Mouse (Mus musculus): ENCODE data around the gene Kirrel. TPM values are rescaled to one million over a fixed set of nuclear protein-coding genes. Genes with fewer than 3 reads are reported as not detected.

Gene Kirrel
- polyA plus RNA-seq, 1 experiment from 2014 or later: 11.7 TPM

DNA sequence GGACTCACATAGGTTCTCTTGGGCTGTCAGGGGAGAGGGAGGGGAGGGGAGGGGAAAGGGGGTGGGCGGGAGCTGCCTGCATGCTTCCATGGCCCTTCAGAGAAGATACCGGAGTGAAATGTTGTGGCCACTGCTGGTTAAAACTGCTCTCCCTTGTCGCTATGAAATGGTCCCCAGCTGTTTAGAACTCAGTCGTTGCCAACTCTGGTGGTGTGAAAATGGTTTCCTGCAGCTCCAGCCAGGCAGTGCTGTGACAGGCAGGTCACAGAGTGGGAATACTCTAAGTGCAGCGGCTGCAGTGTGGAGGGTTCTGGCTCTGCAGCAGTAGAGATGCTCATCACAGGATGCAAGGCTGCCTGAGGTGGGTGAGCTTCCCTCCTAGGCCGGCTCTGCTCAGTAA is 22.1 kb upstream of the Kirrel start:
- Histone ChIP-seq H3K9ac (ENCODE audit: low read depth, low read length) (no peak overlapping the region), H3K9me3 (replicated peaks; ENCODE audit: low read length) (no peaks in the 10 kb centered on the region), H3K27me3 (ENCODE audit: insufficient read depth, low read length) (no peaks in the 10 kb centered on the region), H3K4me2 (ENCODE audit: low read length) (no peak overlapping the region), H3K4me1 (replicated peaks; ENCODE audit: insufficient read depth, low read length) (no peaks in the 10 kb centered on the region), H3K4me3 (replicated peaks; ENCODE audit: low read depth, low read length) (no peak overlapping the region), H3K27ac (no peak overlapping the region), H3K36me3 (ENCODE audit: insufficient read depth, low read length) (no peaks in the 10 kb centered on the region)
- 21% methylated on average over 6 of the region's 6 CpGs for whole genome bisulfite sequencing
- peak; percentile 70 for DNase-seq (ENCODE audit: low spot score)
- ATAC-seq (replicated peaks; ENCODE audit: low FRiP score, low read depth): no peak
- no peak for TF ChIP-seq CTCF (IDR thresholded peaks at IDR 0.05; ENCODE audit: low read depth)

DNA sequence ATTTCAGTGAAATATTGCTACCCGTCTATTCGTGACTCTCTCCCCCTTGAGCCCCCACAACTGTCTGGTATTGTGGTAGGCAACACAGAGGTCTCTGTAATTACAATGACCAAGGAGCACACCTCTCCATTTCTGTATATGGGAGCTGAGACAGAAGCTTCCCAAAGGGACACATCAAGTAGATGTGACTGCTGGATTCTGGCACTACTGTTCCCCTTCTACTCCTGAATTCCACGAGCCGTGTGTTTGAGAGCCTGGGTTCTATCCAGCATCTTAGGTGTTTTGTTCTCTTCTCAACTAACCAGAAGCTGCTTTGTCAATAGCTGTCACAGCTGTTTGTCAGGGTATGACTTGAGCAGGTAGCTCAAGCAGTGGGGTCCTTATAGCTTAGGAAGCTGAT is 20.5 kb upstream of the Kirrel start:
- H3K36me3 ChIP-seq (ENCODE audit: insufficient read depth, low read length): no peaks in the 10 kb centered on the region
- TF ChIP-seq CTCF (IDR thresholded peaks at IDR 0.05; ENCODE audit: low read depth): no peak
- 83% methylated on average over 4 of the region's 4 CpGs for whole genome bisulfite sequencing
- H3K27me3 ChIP-seq (ENCODE audit: insufficient read depth, low read length): no peaks in the 10 kb centered on the region
- H3K9me3 ChIP-seq (replicated peaks; ENCODE audit: low read length): no peaks in the 10 kb centered on the region
- no peak overlapping the region for H3K27ac ChIP-seq
- no peak overlapping the region for H3K9ac ChIP-seq (ENCODE audit: low read depth, low read length)
- no peak overlapping the region for H3K4me3 ChIP-seq (replicated peaks; ENCODE audit: low read depth, low read length)
- no peaks in the 10 kb centered on the region for H3K4me1 ChIP-seq (replicated peaks; ENCODE audit: insufficient read depth, low read length)
- no peak overlapping the region for H3K4me2 ChIP-seq (ENCODE audit: low read length)
- ATAC-seq (replicated peaks; ENCODE audit: low FRiP score, low read depth): no peak
- no peak for DNase-seq (ENCODE audit: low spot score)

DNA sequence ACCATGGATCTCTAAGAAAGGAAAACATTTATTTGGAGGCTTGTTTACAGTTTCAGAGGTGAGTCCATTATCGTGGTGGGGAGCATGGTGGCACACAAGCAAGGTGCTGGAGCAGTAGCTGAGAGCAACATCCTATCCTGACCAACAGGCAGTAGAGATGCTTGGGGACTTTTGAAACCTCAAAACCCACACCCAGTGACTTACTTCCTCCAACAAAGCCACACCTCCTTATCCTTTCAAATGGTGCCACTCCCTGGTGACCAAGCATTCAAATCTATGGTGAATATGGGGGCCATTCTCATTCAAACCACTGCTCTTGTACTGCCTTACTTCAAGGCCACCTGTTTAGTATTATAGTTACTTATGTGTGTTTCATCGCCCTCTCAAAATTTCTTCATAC is 20.0 kb upstream of the Kirrel start:
- 95% methylated on average over 2 of the region's 2 CpGs for WGBS
- DNase-seq (ENCODE audit: low spot score): no peak
- no peaks in the 10 kb centered on the region for H3K4me1 ChIP-seq (replicated peaks; ENCODE audit: insufficient read depth, low read length)
- H3K4me2 ChIP-seq (ENCODE audit: low read length): no peak overlapping the region
- H3K4me3 ChIP-seq (replicated peaks; ENCODE audit: low read depth, low read length): no peak overlapping the region
- H3K36me3 ChIP-seq (ENCODE audit: insufficient read depth, low read length): no peaks in the 10 kb centered on the region
- H3K9ac ChIP-seq (ENCODE audit: low read depth, low read length): no peak overlapping the region
- no peaks in the 10 kb centered on the region for H3K9me3 ChIP-seq (replicated peaks; ENCODE audit: low read length)
- H3K27me3 ChIP-seq (ENCODE audit: insufficient read depth, low read length): no peaks in the 10 kb centered on the region
- TF ChIP-seq CTCF (IDR thresholded peaks at IDR 0.05; ENCODE audit: low read depth): no peak
- no peak overlapping the region for H3K27ac ChIP-seq
- ATAC-seq (replicated peaks; ENCODE audit: low FRiP score, low read depth): no peak

DNA sequence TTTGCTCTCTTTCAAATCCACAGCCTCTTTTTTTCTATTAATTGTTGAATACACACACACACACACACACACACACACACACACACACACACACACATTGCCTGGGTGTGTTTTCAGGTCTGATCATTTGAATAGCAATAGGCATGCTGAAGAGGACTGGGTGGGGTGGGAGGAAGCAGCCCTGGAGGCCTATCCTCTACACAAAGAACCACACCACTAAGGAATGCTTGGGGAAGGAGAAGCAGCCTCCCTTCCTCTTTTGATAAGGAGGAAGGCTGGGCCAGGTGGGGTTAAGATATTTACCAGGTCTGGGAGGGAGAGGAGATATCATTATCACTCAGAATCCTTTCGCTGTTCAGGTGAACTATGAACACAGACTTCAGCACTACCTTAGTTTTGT is 19.2 kb upstream of the Kirrel start:
- Histone ChIP-seq H3K27me3 (ENCODE audit: insufficient read depth, low read length) (no peaks in the 10 kb centered on the region), H3K9me3 (replicated peaks; ENCODE audit: low read length) (no peaks in the 10 kb centered on the region), H3K4me3 (replicated peaks; ENCODE audit: low read depth, low read length) (no peak overlapping the region), H3K9ac (ENCODE audit: low read depth, low read length) (no peak overlapping the region), H3K4me1 (replicated peaks; ENCODE audit: insufficient read depth, low read length) (no peaks in the 10 kb centered on the region), H3K36me3 (ENCODE audit: insufficient read depth, low read length) (no peaks in the 10 kb centered on the region), H3K4me2 (ENCODE audit: low read length) (no peak overlapping the region), H3K27ac (no peak overlapping the region)
- TF ChIP-seq CTCF (IDR thresholded peaks at IDR 0.05; ENCODE audit: low read depth): no peak
- ATAC-seq (replicated peaks; ENCODE audit: low FRiP score, low read depth) (no peak), DNase-seq (ENCODE audit: low spot score) (no peak)
- 69% methylated on average over 1 of the region's 1 CpGs for WGBS

DNA sequence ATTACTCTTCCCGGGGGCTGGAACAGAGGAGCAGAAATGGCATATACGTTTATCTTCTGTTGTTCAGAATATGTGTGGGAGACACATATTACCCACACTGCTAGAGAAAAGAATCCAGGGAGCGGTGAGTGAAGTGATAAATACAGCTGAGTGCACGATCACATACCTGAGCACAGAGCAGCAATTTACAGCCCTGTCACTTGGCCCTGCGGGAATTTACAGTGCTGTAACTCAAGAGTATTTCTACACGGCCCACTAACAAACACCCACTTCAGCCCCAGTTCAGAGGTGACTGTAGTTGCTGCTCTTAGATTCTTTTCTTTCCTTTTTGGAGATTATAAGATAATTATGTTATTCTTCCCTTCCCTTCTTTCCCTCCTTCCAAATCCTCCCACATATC is 18.8 kb upstream of the Kirrel start:
- Histone ChIP-seq H3K27ac (no peak overlapping the region), H3K9me3 (replicated peaks; ENCODE audit: low read length) (no peaks in the 10 kb centered on the region), H3K4me3 (replicated peaks; ENCODE audit: low read depth, low read length) (no peak overlapping the region), H3K4me1 (replicated peaks; ENCODE audit: insufficient read depth, low read length) (no peaks in the 10 kb centered on the region), H3K27me3 (ENCODE audit: insufficient read depth, low read length) (no peaks in the 10 kb centered on the region), H3K36me3 (ENCODE audit: insufficient read depth, low read length) (no peaks in the 10 kb centered on the region), H3K4me2 (ENCODE audit: low read length) (no peak overlapping the region), H3K9ac (ENCODE audit: low read depth, low read length) (no peak overlapping the region)
- peak; percentile 27 for DNase-seq (ENCODE audit: low spot score)
- no peak for TF ChIP-seq CTCF (IDR thresholded peaks at IDR 0.05; ENCODE audit: low read depth)
- 21% methylated on average over 6 of the region's 6 CpGs for WGBS
- no peak for ATAC-seq (replicated peaks; ENCODE audit: low FRiP score, low read depth)

DNA sequence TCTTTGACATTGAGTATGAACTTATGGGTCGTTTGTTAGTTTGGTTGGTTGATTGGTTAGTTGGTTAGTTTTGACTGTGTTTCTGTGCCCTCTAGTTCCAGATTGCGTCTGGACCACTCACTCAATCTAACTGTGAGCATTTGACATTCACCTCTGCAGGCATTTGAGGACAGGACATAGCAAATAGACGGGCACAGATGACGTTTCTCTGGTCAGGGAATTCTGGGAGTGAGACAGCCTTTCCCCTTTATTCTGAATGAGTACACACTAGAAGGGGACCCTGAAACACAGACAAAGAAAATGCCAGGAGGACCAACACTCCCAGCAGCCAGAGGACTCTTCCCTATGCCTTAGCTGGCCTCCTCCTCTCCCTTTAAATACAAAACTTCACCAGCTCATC is 2.1 kb upstream of the Kirrel start:
- no peak overlapping the region for H3K27ac ChIP-seq
- no peak overlapping the region for H3K9ac ChIP-seq (ENCODE audit: low read depth, low read length)
- no peak overlapping the region for H3K4me2 ChIP-seq (ENCODE audit: low read length)
- H3K4me1 ChIP-seq (replicated peaks; ENCODE audit: insufficient read depth, low read length): peaks cover 3% of the 10 kb centered on the region; the same call in 1 of the 2 replicates
- TF ChIP-seq CTCF (IDR thresholded peaks at IDR 0.05; ENCODE audit: low read depth): no peak
- H3K27me3 ChIP-seq (ENCODE audit: insufficient read depth, low read length): no peaks in the 10 kb centered on the region
- H3K36me3 ChIP-seq (ENCODE audit: insufficient read depth, low read length): no peaks in the 10 kb centered on the region
- no peaks in the 10 kb centered on the region for H3K9me3 ChIP-seq (replicated peaks; ENCODE audit: low read length)
- DNase-seq (ENCODE audit: low spot score) (no peak), ATAC-seq (replicated peaks; ENCODE audit: low FRiP score, low read depth) (no peak)
- H3K4me3 ChIP-seq (replicated peaks; ENCODE audit: low read depth, low read length): no peak overlapping the region
- 74% methylated on average over 4 of the region's 4 CpGs for WGBS

- Histone ChIP-seq H3K9me3 (replicated peaks; ENCODE audit: low read length) (no peaks in the 10 kb centered on the region), H3K4me3 (replicated peaks; ENCODE audit: low read depth, low read length) (no peak overlapping the region), H3K27me3 (ENCODE audit: insufficient read depth, low read length) (no peaks in the 10 kb centered on the region), H3K9ac (ENCODE audit: low read depth, low read length) (no peak overlapping the region), H3K4me1 (replicated peaks; ENCODE audit: insufficient read depth, low read length) (peaks cover 10% of the 10 kb centered on the region), H3K4me2 (ENCODE audit: low read length) (peak overlapping the region; percentile 70), H3K36me3 (ENCODE audit: insufficient read depth, low read length) (no peaks in the 10 kb centered on the region), H3K27ac (no peak overlapping the region)
- DNase-seq (ENCODE audit: low spot score) (peak; percentile 85), ATAC-seq (replicated peaks; ENCODE audit: low FRiP score, low read depth) (no peak)
- 44% methylated on average over 3 of the region's 3 CpGs for WGBS
- peak; percentile 85 for TF ChIP-seq CTCF (IDR thresholded peaks at IDR 0.05; ENCODE audit: low read depth)
These were observed 880 bp upstream of the Kirrel start for GRCm38 (mm10) chr3:87175438-87175815.

All from kidney, postnatal 0 days (tissue).